8 mouse cellular contexts compared by ENCODE assay signal in genomic region chr7:130865613-130866591, GRCm38 (mm10). TPM values are rescaled to one million over a fixed set of nuclear protein-coding genes. Genes with fewer than 3 reads are reported as not detected.
A peak's percentile ranks its signal among the peaks of the same experiment; 100 is the strongest.
DNase-seq lines count a peak whose midpoint lies in the region; ATAC-seq lines count a peak whose summit lies in the region.

Gene Plekha1, plus strand, starts transcription at chr7:130865756.

- peak; percentile 98 for ATAC-seq in forebrain, embryonic 12.5 days (ENCODE audit: low FRiP score)
- peak; percentile 98 for ATAC-seq in heart, embryonic 16.5 days (replicated peaks; ENCODE audit: extremely low read depth, insufficient read depth, low FRiP score)
- peak; percentile 92 for ATAC-seq in liver, embryonic 13.5 days (ENCODE audit: low read depth)
- ATAC-seq in stomach, embryonic 14.5 days (ENCODE audit: insufficient number of reproducible peaks, insufficient read depth, low FRiP score, low read depth), result peak; percentile 98

- peaks cover 23% of the 10 kb centered on the region for H3K27me3 ChIP-seq in forebrain, embryonic 12.5 days
- H3K27me3 ChIP-seq in heart, embryonic 16.5 days (ENCODE audit: control insufficient read depth, insufficient read depth, low read length), result no peaks in the 10 kb centered on the region
- H3K27me3 ChIP-seq in liver, embryonic 13.5 days, result peaks cover 38% of the 10 kb centered on the region
- H3K27me3 ChIP-seq in stomach, embryonic 14.5 days (ENCODE audit: control insufficient read depth, insufficient read depth, low read length), result no peaks in the 10 kb centered on the region

- H3K9ac ChIP-seq in forebrain, embryonic 12.5 days, result peak within 1 kb of the TSS; percentile 80
- H3K9ac ChIP-seq in heart, embryonic 16.5 days (ENCODE audit: low read length), result peak within 1 kb of the TSS; percentile 90
- H3K9ac ChIP-seq in liver, embryonic 13.5 days, result peak within 1 kb of the TSS; percentile 62
- H3K9ac ChIP-seq in stomach, embryonic 14.5 days (replicated peaks; ENCODE audit: low read depth, low read length), result peak within 1 kb of the TSS; percentile 66

- H3K4me3 ChIP-seq in forebrain, embryonic 12.5 days (replicated peaks), result peak within 1 kb of the TSS; percentile 85
- H3K4me3 ChIP-seq in heart, embryonic 16.5 days (ENCODE audit: low read length), result peak within 1 kb of the TSS; percentile 92
- H3K4me3 ChIP-seq in liver, embryonic 13.5 days (replicated peaks), result peak within 1 kb of the TSS; percentile 65
- H3K4me3 ChIP-seq in stomach, embryonic 14.5 days (ENCODE audit: low read depth, low read length), result peak within 1 kb of the TSS; percentile 74

- peak; percentile 97 for DNase-seq in CD4-positive, CD25-positive, alpha-beta regulatory T cell, adult 2 months (ENCODE audit: low read depth, low spot score)
- DNase-seq in c-Kit-positive CD71-negative TER-119-negative erythroid progenitor cells, embryonic 14.5 days (ENCODE audit: low read depth), result peak; percentile 85
- DNase-seq in kidney, postnatal 25 days, result peak; percentile 95 to 99
- peak; percentile 72 for DNase-seq in liver, embryonic 13.5 days
- DNase-seq in natural killer cell, adult 2 months (ENCODE audit: low spot score in 2 of 2), result peak; percentile 94 to 96

- peaks cover 12% of the 10 kb centered on the region for H3K4me1 ChIP-seq in forebrain, embryonic 12.5 days
- H3K4me1 ChIP-seq in heart, embryonic 16.5 days (ENCODE audit: control insufficient read depth, insufficient read depth, low read length), result peaks cover 23% of the 10 kb centered on the region
- H3K4me1 ChIP-seq in liver, embryonic 13.5 days (replicated peaks), result peaks cover 11% of the 10 kb centered on the region; the same call in 1 of the 2 replicates
- peaks cover 4% of the 10 kb centered on the region; the same call in 1 of the 2 replicates for H3K4me1 ChIP-seq in stomach, embryonic 14.5 days (ENCODE audit: control insufficient read depth, insufficient read depth, low read length)

- under 1% methylated on average over 101 of the region's 114 CpGs for WGBS in forebrain, embryonic 12.5 days
- under 1% methylated on average over 101 of the region's 114 CpGs for WGBS in heart, embryonic 16.5 days
- whole genome bisulfite sequencing in liver, embryonic 13.5 days (ENCODE audit: insufficient replicate concordance), result under 1% methylated on average over 113 of the region's 114 CpGs
- under 1% methylated on average over 109 of the region's 114 CpGs for WGBS in stomach, embryonic 14.5 days

- H3K9me3 ChIP-seq in forebrain, embryonic 12.5 days, result no peaks in the 10 kb centered on the region
- no peaks in the 10 kb centered on the region for H3K9me3 ChIP-seq in heart, embryonic 16.5 days (replicated peaks; ENCODE audit: control insufficient read depth, low read length)
- H3K9me3 ChIP-seq in liver, embryonic 13.5 days (replicated peaks), result no peaks in the 10 kb centered on the region
- H3K9me3 ChIP-seq in stomach, embryonic 14.5 days (ENCODE audit: control insufficient read depth, low read depth, low read length), result no peaks in the 10 kb centered on the region

- peak within 1 kb of the TSS; percentile 73 for H3K4me2 ChIP-seq in forebrain, embryonic 12.5 days
- H3K4me2 ChIP-seq in heart, embryonic 16.5 days (ENCODE audit: low read depth, low read length), result peak within 1 kb of the TSS; percentile 57
- peak within 1 kb of the TSS; percentile 67 for H3K4me2 ChIP-seq in liver, embryonic 13.5 days
- H3K4me2 ChIP-seq in stomach, embryonic 14.5 days (replicated peaks; ENCODE audit: low read depth, low read length), result peak within 1 kb of the TSS; percentile 57

- H3K36me3 ChIP-seq in forebrain, embryonic 12.5 days (replicated peaks), result no peaks in the 10 kb centered on the region
- H3K36me3 ChIP-seq in heart, embryonic 16.5 days (ENCODE audit: control insufficient read depth, insufficient read depth), result no peaks in the 10 kb centered on the region
- no peaks in the 10 kb centered on the region for H3K36me3 ChIP-seq in liver, embryonic 13.5 days
- H3K36me3 ChIP-seq in stomach, embryonic 14.5 days (ENCODE audit: control insufficient read depth, insufficient read depth, low read length), result no peaks in the 10 kb centered on the region

- peak within 1 kb of the TSS; percentile 81 for H3K27ac ChIP-seq in forebrain, embryonic 12.5 days
- peak within 1 kb of the TSS; percentile 84 for H3K27ac ChIP-seq in heart, embryonic 16.5 days (ENCODE audit: low read length)
- H3K27ac ChIP-seq in liver, embryonic 13.5 days, result peak within 1 kb of the TSS; percentile 20
- peak within 1 kb of the TSS; percentile 63; the same call in 1 of the 2 replicates for H3K27ac ChIP-seq in stomach, embryonic 14.5 days (ENCODE audit: low read length)

RNA-seq across cellular contexts. Expression of gene Plekha1, which starts in this region (rescaled TPM):
- 32.1 and 34.9 TPM in 2 replicates for polyA plus RNA-seq in forebrain, embryonic 12.5 days (2016; fragmentation: Nextera tagmentation; extraction: Ambion mirVana)
- polyA plus RNA-seq in heart, embryonic 16.5 days (2015; fragmentation: Nextera tagmentation; extraction: Ambion mirVana), result 55.2 and 56.5 TPM in 2 replicates
- polyA plus RNA-seq in liver, embryonic 13.5 days (2015; fragmentation: Nextera tagmentation; extraction: Ambion mirVana), result 9.3 and 9.7 TPM in 2 replicates
- polyA plus RNA-seq in stomach, embryonic 14.5 days (2014; fragmentation: Nextera tagmentation; extraction: Ambion mirVana), result 44.3 and 47.1 TPM in 2 replicates

Comparison
In these comparisons a context has a peak if more than half of its experiments do, and no peak if none do; other contexts are left out.
1. Peak in every context shown above with its lines: DNase-seq, ATAC-seq, H3K4me3 ChIP-seq and H3K27ac ChIP-seq.
2. H3K27ac ChIP-seq: peak in every context shown above with its lines; median percentile 84 in heart, embryonic 16.5 days; 81 in forebrain, embryonic 12.5 days; 63 in stomach, embryonic 14.5 days; 20 in liver, embryonic 13.5 days.